Mouse (Mus musculus): Measurements from ENCODE around the gene Acvr2b. TPM values are rescaled to one million over a fixed set of nuclear protein-coding genes. Genes with fewer than 3 reads are reported as not detected.

Acvr2b gene
- polyA plus RNA-seq, 1 experiment from 2014 or later = 66.0 TPM

GRCm38 (mm10) chr9:119481612-119482011 is 79.7 kb downstream of the Acvr2b start:
- Histone ChIP-seq H3K4me3 (no peak overlapping the region), H3K4me1 (peaks cover 11% of the 10 kb centered on the region), H3K27me3 (ENCODE audit: poor library complexity, severe bottlenecking) (no peaks in the 10 kb centered on the region), H3K9me3 (no peaks in the 10 kb centered on the region), H3K36me3 (replicated peaks) (peaks cover 11% of the 10 kb centered on the region), H3K27ac (no peak overlapping the region)
- DNase-seq (ENCODE audit: extremely low spot score, low spot score) = no peak
- WGBS = 84% methylated on average over 4 of the region's 4 CpGs

GRCm38 (mm10) chr9:119483554-119484353 is 81.8 kb downstream of the Acvr2b start:
- Histone ChIP-seq H3K4me3 (no peak overlapping the region), H3K36me3 (replicated peaks) (peaks cover 11% of the 10 kb centered on the region), H3K9me3 (no peaks in the 10 kb centered on the region), H3K4me1 (peaks cover 11% of the 10 kb centered on the region), H3K27ac (0 out of 2 replicates have a peak overlapping the region, but pooled peaks have one; percentile 35), H3K27me3 (ENCODE audit: poor library complexity, severe bottlenecking) (no peaks in the 10 kb centered on the region)
- WGBS = 59% methylated on average over 23 of the region's 23 CpGs
- DNase-seq (ENCODE audit: extremely low spot score, low spot score) = no peak

- Histone ChIP-seq H3K9me3 (no peaks in the 10 kb centered on the region), H3K36me3 (replicated peaks) (peaks cover 15% of the 10 kb centered on the region), H3K4me1 (peaks cover 7% of the 10 kb centered on the region; the same call in 1 of the 2 replicates), H3K27me3 (ENCODE audit: poor library complexity, severe bottlenecking) (no peaks in the 10 kb centered on the region), H3K27ac (no peak overlapping the region), H3K4me3 (no peak overlapping the region)
- 75% methylated on average over 9 of the region's 9 CpGs for WGBS
- DNase-seq (ENCODE audit: extremely low spot score, low spot score) = no peak
Measured at GRCm38 (mm10) chr9:119484420-119484819, 82.5 kb downstream of the Acvr2b start.

Other genes with a start within 250 kb of the Acvr2b start
- 1.6 and 1.8 TPM in 2 replicates for gene Acaa1b, start 245.0 kb upstream of the Acvr2b start, polyA plus RNA-seq (2016; fragmentation: Nextera tagmentation; extraction: Ambion mirVana)
- gene Gm47289, start 243.0 kb upstream of the Acvr2b start, polyA plus RNA-seq (2016; fragmentation: Nextera tagmentation; extraction: Ambion mirVana) = not detected in 2 replicates
- not detected in 2 replicates for gene Slc22a13, start 193.0 kb upstream of the Acvr2b start, polyA plus RNA-seq (2016; fragmentation: Nextera tagmentation; extraction: Ambion mirVana)
- 14.2 and 14.3 TPM in 2 replicates for gene Oxsr1, start 79.7 kb upstream of the Acvr2b start, polyA plus RNA-seq (2016; fragmentation: Nextera tagmentation; extraction: Ambion mirVana)
- 72.6 and 75.2 TPM in 2 replicates for gene Acaa1a, start 62.4 kb upstream of the Acvr2b start, polyA plus RNA-seq (2016; fragmentation: Nextera tagmentation; extraction: Ambion mirVana)
- 9.1 and 9.5 TPM in 2 replicates for gene Myd88, start 60.7 kb upstream of the Acvr2b start, polyA plus RNA-seq (2016; fragmentation: Nextera tagmentation; extraction: Ambion mirVana)
- gene Xylb, start 44.7 kb upstream of the Acvr2b start, polyA plus RNA-seq (2016; fragmentation: Nextera tagmentation; extraction: Ambion mirVana) = 12.6 and 12.9 TPM in 2 replicates
- gene Slc22a14, start 36.6 kb upstream of the Acvr2b start, polyA plus RNA-seq (2016; fragmentation: Nextera tagmentation; extraction: Ambion mirVana) = not detected in 2 replicates
- gene Exog, start 42.8 kb downstream of the Acvr2b start, polyA plus RNA-seq (2016; fragmentation: Nextera tagmentation; extraction: Ambion mirVana) = 36.5 and 37.8 TPM in 2 replicates
- gene Scn5a, start 176.9 kb downstream of the Acvr2b start, polyA plus RNA-seq (2016; fragmentation: Nextera tagmentation; extraction: Ambion mirVana) = 2.9 and 3.6 TPM in 2 replicates

All from forebrain, embryonic 10.5 days (tissue).